Mouse (Mus musculus) layer of hippocampus, postnatal 10 days (tissue): ENCODE data around the gene Best1. TPM values are rescaled to one million over a fixed set of nuclear protein-coding genes. Genes with fewer than 3 reads are reported as not detected.

Experiments used
- DNase-seq, 2 experiments: peaks; one replicate each; pipeline ENCODE4 v3.0.0; 2021; ENCODE audit warnings: low spot score in 2 of 2
- total RNA-seq, 2 experiments: library from RNA; stranded (reverse); gene quantifications; 2 replicates each; pipeline ENCODE4 v1.2.3; 2021

The Best1 gene
- total RNA-seq, 2 experiments from 2014 or later: 1.9 to 3.0 TPM

DNA sequence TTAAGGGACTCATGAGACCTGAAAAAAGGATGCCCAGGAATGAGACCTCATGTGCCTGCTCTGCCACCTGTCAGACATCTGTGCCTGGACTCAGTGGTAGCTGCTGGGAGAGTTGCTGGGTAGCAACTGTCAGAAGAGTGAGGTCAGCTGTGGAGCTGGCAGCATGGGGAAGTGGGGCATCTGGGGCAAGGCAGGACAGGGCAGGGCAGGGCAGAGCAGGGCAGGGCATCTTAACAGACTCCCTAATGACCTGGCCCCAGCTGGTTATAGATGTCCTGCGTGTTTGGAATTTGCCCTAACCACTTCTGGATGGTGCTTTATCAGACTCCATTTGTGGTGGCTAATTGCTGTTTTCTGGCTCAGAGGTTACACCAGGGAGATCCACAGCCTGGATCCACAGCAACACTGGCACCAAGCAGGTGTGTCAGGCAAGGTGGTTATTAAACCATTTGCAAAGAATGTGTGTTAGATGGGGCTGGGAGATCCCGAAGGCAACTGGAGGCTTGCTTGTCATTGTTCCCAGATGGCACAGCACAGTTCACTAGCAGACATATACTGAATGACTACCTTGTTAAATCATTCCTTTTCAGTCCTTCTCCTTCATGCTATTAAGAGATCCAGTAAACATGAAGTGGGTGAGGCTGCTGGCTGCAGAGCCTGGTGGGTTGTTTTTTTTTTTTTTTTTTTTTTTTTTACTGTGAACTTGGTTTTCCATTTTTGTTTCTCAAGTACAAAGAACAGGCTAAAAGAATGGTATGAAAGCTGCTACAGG lies 35.2 kb downstream of the Best1 start:
- no peak for DNase-seq

- DNase-seq: no peak
Observed at GRCm38 (mm10) chr19:9964205-9964916, 37.1 kb downstream of the Best1 start.

DNA sequence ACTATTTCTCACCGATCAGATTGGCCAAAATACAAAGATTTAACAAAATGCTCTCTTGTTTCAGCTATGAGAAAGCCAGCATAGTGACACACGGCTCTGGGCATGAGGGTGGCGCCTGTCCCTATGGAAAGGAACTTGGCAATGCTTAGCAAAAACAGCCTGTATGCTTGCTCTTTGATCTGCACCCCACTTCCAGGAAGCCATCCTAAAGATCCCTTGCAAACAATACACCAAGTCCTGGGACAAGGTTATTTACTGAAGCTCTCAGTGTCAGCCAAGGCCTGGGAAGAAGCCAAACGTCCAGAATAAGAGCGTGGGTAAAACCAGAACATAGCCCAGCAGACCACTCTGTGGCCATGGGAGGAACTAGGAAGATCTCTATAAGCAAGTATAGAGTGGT lies 40.7 kb downstream of the Best1 start:
- no peak for DNase-seq

DNA sequence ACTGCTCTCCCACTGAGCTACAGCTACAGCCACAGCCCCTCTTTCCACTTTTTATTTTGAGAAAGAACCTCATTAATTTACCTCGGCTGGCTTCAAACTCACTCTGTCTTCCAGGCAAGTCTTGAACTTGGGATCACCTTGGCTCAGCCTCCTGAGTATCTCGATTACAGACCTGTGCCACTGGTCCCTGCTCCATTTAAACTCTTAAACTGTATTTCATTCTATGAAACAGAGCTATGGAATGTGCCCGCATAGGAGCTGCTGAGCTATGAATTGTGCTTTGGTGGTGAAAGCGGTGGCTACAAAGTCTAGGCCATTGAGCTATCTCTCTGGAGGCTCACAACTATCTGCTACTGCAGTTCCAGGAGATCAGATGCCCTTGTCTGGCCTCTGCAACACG lies 43.5 kb downstream of the Best1 start:
- DNase-seq: no peak

GRCm38 (mm10) chr19:9956624-9957388 lies 44.6 kb downstream of the Best1 start:
- DNase-seq: no peak

GRCm38 (mm10) chr19:9955438-9955837 lies 46.0 kb downstream of the Best1 start:
- no peak for DNase-seq

- peak in 1 of 2 experiments; percentile 32 for DNase-seq
Observed at GRCm38 (mm10) chr19:9954811-9955202, 46.6 kb downstream of the Best1 start.

DNA sequence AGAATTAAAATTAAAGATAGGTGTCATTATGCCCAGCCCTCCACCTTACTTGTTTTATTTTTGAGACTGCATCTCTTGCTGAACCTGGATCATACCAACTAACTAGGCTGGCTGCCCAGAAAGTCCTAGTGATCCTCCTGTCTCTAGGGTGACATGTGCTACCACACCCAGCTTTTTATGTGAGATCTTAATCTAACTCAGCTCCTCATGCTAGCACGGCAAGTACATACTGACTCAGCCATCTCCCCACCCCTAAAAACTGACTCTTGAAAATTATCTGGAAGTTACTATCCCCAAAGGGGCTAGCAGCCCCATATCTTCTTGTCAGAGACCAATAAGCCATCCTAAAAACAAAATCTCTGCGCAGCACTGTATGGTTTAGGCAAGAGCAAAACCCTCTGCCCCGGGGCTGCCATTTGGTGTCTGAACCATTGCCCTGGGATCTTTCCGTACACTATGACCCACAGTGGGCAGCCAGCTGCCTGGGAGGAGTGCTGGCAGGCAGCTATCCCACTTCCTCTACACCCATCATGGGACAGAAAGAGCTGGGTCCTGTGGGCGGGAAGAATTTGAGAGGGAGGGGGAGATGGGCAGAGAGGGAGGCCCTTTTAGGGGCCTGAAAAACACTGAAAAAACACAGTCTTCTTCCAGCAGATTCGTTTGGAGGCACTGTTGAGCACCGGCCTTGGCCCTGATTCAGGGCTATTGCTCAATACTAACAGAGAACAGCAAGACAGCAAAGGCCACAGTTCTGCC lies 47.2 kb downstream of the Best1 start:
- DNase-seq: peak; percentile 63 to 73

DNA sequence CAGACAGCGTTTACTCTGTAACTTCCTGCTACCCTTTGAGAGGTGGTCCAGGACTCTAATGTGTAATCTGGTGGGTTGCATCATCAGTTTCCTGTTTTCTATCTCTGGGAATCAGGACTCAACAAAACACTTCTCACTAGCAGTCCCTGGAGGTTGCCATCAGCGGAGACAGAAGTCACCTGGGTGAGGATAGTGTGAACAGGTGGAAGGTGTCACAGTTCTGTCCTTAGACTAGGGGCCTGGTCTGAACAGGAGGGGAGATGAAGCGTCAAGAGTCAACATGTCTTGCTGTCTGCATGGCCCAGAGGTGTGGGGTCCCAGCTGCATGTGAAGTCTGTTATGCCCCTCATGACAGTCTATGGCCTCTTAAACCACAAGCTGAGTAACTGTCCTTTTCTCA lies 48.5 kb downstream of the Best1 start:
- no peak for DNase-seq

DNA sequence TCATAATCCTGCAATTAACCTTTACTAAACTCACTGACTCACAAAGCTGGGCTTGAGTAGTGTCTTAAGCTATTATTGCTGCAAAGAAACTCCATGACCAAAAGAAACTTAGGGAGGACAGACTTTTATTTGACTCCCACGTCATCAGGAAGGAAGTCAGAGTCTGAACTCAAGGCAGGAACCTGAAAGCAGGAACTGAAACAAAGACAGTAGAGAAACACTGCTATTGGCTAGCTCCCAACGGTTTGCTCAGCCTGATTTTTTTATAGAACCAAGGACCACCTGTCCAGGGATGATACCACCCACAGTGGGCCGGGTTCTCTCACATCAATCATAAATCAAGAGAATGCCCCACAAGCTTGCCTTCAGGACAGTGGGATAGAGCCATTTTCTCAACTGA lies 49.0 kb downstream of the Best1 start:
- DNase-seq: no peak

DNA sequence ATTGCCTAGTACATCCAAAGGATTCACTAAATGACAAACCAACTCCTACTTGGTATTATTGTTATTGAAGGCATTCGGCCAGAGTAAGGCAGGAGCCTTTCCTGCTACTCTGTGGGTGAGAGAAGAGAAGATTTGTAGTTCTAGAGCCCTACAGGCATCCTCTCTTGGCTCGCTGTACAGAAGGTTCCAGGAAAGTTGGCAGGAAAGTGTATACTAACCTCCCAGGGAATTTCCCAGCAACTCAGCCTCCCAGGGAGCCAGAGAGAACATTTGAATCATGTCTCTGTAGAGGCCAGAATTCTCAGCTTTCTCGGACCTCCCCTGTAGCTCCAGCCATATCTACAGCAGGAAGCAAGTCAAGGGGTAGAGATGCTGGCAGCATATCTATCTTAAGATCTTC lies 54.4 kb downstream of the Best1 start:
- no peak for DNase-seq

- DNase-seq: no peak
Observed at GRCm38 (mm10) chr19:9945800-9946564, 55.5 kb downstream of the Best1 start.

DNA sequence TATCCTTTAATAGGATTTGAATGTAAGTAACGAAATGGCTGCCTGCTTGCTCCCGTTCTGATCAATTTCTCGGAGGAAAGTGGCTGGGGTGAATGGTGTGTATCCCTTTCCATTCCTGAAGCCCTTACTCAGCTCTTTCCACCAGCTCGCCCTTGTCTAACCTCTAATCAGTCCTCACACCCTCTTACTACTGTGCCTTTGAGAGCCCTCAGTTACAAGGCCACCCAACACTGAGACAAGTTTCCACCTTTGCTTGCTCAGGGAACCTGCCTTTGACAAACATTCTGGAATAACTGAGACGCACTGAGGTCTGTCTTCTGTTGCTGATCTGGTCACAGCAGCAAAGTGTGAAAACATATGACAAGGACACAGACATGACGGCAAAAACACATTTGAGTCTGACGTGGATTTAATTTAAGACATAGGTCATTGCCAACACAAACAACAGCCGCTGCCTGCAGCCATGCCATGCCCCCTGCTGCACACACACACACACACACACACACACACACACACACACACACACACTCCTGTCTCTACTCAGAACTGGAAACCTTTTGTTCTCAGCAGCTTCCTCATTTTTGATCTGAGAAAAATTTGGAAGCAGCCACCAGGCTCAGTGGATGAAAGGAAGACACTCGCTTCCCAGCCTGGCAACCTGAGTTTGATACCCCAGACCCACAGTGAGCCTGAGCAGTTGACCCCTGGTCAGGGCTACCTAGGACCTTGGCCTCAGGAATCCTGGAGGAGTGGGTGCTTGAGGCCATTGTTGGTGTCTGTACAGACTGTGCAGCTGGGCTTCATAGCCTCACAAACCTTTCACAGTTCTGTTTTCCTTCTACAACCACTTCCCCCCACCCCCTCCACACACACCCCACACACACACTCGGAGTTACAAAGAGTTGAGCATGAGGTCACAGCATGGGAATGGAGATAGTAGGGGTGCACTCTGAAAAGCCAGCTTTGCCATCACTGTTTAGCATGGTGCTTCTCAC lies 58.6 kb downstream of the Best1 start:
- no peak for DNase-seq

DNA sequence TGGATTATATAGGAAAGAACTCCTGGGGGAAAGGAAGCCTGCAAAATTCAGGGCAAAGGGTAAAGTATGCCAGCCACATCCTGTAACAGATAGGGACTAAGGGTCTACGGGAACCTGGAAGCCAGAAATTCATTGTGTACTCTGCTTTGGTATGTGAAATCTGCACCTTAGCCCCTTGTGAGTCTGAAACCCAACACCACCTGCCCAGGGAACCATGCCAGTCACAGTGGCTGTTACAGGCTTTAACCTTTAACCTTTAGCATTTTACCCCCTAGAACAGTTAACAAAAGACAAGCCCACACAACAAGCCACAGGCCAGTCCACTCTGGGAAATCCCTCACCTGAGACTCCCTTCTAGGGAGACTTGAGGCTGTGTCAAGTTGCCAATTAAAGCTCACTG lies 59.6 kb downstream of the Best1 start:
- DNase-seq: no peak

DNA sequence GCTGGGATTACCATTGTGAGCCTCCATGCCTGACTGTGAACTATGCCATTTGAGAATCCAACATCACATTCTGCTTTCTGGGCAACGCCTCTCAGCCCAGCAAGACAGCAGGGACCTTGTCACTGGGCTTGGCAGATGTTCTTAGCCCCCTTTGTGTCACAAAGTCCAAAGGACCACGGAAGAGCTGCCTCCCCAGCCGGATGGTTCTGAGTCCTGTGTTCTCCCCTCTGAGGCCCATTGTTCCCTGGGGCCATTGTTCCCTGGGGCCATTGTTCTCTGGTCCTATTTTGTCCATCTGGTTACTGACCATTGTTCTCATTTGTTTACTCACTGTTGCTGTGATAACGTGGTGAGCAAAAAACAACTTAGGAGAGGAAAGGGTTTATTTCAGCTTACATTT lies 60.5 kb downstream of the Best1 start:
- no peak for DNase-seq

GRCm38 (mm10) chr19:9939841-9940240 lies 61.6 kb downstream of the Best1 start:
- DNase-seq: no peak

DNA sequence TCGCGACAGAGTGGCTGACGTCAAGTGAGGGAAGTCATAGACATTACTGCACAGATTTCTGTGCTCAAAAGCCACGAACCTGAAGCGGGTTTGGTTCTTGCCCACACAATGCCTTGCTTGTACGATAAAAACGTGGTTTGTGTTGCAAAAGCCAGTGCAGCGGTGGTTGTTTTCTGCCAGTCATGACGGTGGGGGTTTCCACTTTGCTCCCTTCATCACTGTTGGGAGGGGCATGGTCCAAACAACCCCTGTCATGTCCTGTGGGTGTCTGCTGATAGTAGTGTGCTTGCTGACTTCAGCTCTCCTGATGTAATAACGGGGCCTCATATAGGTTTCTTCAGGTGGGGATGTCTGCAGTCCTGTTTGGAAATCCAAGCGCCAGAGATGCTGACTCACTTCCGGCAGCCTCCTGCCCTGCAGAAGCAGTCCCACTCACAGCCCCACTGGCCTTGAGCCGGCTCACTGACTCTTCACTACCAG lies 62.6 kb downstream of the Best1 start:
- no peak for DNase-seq

- DNase-seq: no peak
Observed at GRCm38 (mm10) chr19:9938156-9938823, 63.1 kb downstream of the Best1 start.

- DNase-seq: no peak
Observed at GRCm38 (mm10) chr19:9937428-9937827, 64.0 kb downstream of the Best1 start.
